Mouse (Mus musculus): ENCODE data around the gene Efhd2. TPM values are rescaled to one million over a fixed set of nuclear protein-coding genes. Genes with fewer than 3 reads are reported as not detected.

Efhd2 gene
- polyA plus RNA-seq, 1 experiment from 2014 or later = 40.7 TPM

- peaks cover 92% of the 10 kb centered on the region for H3K36me3 ChIP-seq (replicated peaks)
Observed at GRCm38 (mm10) chr4:141811375-141811774, 63.3 kb downstream of the Efhd2 start.

GRCm38 (mm10) chr4:141810975-141811374 lies 63.7 kb downstream of the Efhd2 start:
- H3K9me3 ChIP-seq = no peaks in the 10 kb centered on the region
- DNase-seq (ENCODE audit: low spot score) = no peak
- H3K36me3 ChIP-seq (replicated peaks) = peaks cover 96% of the 10 kb centered on the region
- 97% methylated on average over 2 of the region's 2 CpGs for WGBS
- H3K27me3 ChIP-seq (replicated peaks; ENCODE audit: low read depth, poor library complexity, severe bottlenecking) = no peaks in the 10 kb centered on the region
- no peak overlapping the region for H3K27ac ChIP-seq (replicated peaks)
- no peaks in the 10 kb centered on the region for H3K4me1 ChIP-seq
- H3K4me3 ChIP-seq = no peak overlapping the region

More at GRCm38 (mm10) chr4:141811375-141811774, 63.3 kb downstream of the Efhd2 start:
- Histone ChIP-seq H3K9me3 (no peaks in the 10 kb centered on the region), H3K27me3 (replicated peaks; ENCODE audit: low read depth, poor library complexity, severe bottlenecking) (no peaks in the 10 kb centered on the region), H3K27ac (replicated peaks) (no peak overlapping the region), H3K4me3 (no peak overlapping the region), H3K4me1 (no peaks in the 10 kb centered on the region)
- 96% methylated on average over 7 of the region's 7 CpGs for WGBS
- no peak for DNase-seq (ENCODE audit: low spot score)

- no peaks in the 10 kb centered on the region for H3K4me1 ChIP-seq
- no peak overlapping the region for H3K4me3 ChIP-seq
- peak; percentile 42 for DNase-seq (ENCODE audit: low spot score)
- H3K9me3 ChIP-seq = no peaks in the 10 kb centered on the region
- no peaks in the 10 kb centered on the region for H3K27me3 ChIP-seq (replicated peaks; ENCODE audit: low read depth, poor library complexity, severe bottlenecking)
- peaks cover 98% of the 10 kb centered on the region for H3K36me3 ChIP-seq (replicated peaks)
- 85% methylated on average over 8 of the region's 8 CpGs for WGBS
- H3K27ac ChIP-seq (replicated peaks) = no peak overlapping the region
Observed at GRCm38 (mm10) chr4:141809850-141810464, 64.8 kb downstream of the Efhd2 start.

Other genes starting within 250 kb of the Efhd2 start
- gene Plekhm2, start 210.0 kb downstream of the Efhd2 start, polyA plus RNA-seq (2016; fragmentation: Nextera tagmentation; extraction: Ambion mirVana) = 4.9 and 5.2 TPM in 2 replicates
- 1.1 and 2.3 TPM in 2 replicates for gene Rsc1a1, start 189.3 kb downstream of the Efhd2 start, polyA plus RNA-seq (2016; fragmentation: Nextera tagmentation; extraction: Ambion mirVana)
- 28.1 and 31.8 TPM in 2 replicates for gene Ddi2, start 151.5 kb downstream of the Efhd2 start, polyA plus RNA-seq (2016; fragmentation: Nextera tagmentation; extraction: Ambion mirVana)
- gene Agmat, start 128.2 kb downstream of the Efhd2 start, polyA plus RNA-seq (2016; fragmentation: Nextera tagmentation; extraction: Ambion mirVana) = not detected in 2 replicates
- 4.0 and 4.8 TPM in 2 replicates for gene Dnajc16, start 84.0 kb downstream of the Efhd2 start, polyA plus RNA-seq (2016; fragmentation: Nextera tagmentation; extraction: Ambion mirVana)
- 21.2 and 23.1 TPM in 2 replicates for gene Casp9, start 81.3 kb downstream of the Efhd2 start, polyA plus RNA-seq (2016; fragmentation: Nextera tagmentation; extraction: Ambion mirVana)
- not detected in 2 replicates for gene Cela2a, start 48.8 kb downstream of the Efhd2 start, polyA plus RNA-seq (2016; fragmentation: Nextera tagmentation; extraction: Ambion mirVana)
- not detected in 2 replicates for gene Ctrc, start 28.6 kb downstream of the Efhd2 start, polyA plus RNA-seq (2016; fragmentation: Nextera tagmentation; extraction: Ambion mirVana)
- gene Fhad1, start 140.2 kb upstream of the Efhd2 start, polyA plus RNA-seq (2016; fragmentation: Nextera tagmentation; extraction: Ambion mirVana) = 0.50 and 1.0 TPM in 2 replicates
- 9.5 and 9.7 TPM in 2 replicates for gene Tmem51, start 209.4 kb upstream of the Efhd2 start, polyA plus RNA-seq (2016; fragmentation: Nextera tagmentation; extraction: Ambion mirVana)